Mouse (Mus musculus): Measurements from ENCODE around the gene Btbd9. TPM values are rescaled to one million over a fixed set of nuclear protein-coding genes. Genes with fewer than 3 reads are reported as not detected.

Btbd9 gene
- polyA plus RNA-seq, 1 experiment, result 21.3 TPM

DNA sequence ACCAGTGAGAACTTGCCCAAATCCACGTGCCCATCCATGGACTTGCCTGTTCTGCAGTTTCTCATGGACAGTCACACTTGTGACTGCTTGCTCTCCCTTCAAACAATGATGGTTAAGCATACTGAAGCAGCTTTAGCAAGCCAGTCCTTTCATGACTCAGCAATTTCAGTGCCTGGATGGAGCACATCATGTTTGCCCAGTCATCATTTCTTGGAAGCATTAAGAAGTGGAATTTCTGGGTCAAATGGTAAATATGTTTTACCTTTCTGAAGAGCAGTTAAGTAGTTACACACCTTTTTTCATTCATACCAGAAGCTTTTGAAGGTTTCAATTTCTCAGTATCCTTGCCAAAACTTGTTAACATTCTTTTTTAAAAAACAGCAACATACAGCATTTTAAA is 201.2 kb downstream of the Btbd9 start:
- TF ChIP-seq CTCF (IDR thresholded peaks at IDR 0.05; ENCODE audit: borderline replicate concordance, insufficient read depth, low read length) (no peak), POLR2A (IDR thresholded peaks at IDR 0.05; ENCODE audit: low read depth, low read length) (no peak)

DNA sequence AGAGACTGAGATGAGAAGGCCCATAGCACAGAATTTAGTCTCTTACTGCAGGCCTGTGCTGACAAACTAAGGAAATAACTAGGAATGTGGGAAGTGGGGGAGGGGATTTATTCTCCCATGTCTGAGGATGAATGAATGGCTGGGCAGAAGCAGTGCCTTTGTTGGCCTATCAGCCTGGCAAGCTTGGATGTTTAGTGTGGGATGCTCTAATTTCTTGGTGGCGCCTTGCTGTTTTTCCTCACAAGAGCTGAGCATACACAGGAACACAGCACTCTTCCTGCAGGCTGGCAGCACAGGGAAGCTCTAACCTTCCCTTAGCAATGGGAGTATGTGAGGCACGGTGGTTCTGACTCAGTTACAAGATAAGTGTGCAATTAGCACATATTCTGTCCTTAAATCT is 207.7 kb downstream of the Btbd9 start:
- H3K4me1 ChIP-seq (ENCODE audit: control insufficient read depth, insufficient read depth, low read length), result no peaks in the 10 kb centered on the region
- TF ChIP-seq CTCF (IDR thresholded peaks at IDR 0.05; ENCODE audit: borderline replicate concordance, insufficient read depth, low read length) (no peak), POLR2A (IDR thresholded peaks at IDR 0.05; ENCODE audit: low read depth, low read length) (no peak)
- no peak overlapping the region for H3K27ac ChIP-seq (ENCODE audit: insufficient read depth, low read length)
- no peak overlapping the region for H3K4me3 ChIP-seq (ENCODE audit: insufficient read depth, low read length)

More for the DNA sequence above, 201.2 kb downstream of the Btbd9 start:
- no peaks in the 10 kb centered on the region for H3K4me1 ChIP-seq (ENCODE audit: control insufficient read depth, insufficient read depth, low read length)
- no peak overlapping the region for H3K4me3 ChIP-seq (ENCODE audit: insufficient read depth, low read length)
- no peak overlapping the region for H3K27ac ChIP-seq (ENCODE audit: insufficient read depth, low read length)

DNA sequence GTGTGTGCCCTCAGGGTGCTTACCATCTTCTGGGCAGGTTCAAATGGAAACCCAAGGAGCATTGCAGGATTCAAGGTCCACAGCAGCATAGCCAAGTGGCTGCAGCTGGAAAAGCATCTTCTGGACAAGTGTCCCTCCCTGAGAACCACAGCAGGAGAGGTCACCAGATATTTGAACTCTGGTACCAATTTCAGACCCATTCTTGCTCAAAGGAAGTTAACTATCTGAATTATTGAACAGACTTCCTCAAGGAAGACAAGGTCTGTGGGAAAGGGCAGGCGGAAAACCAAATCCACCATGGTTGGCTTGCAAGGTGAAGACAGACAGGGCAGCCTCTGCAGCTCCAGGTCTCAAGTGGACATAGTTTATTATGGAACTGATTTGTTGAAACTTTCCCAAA is 211.6 kb downstream of the Btbd9 start:
- Histone ChIP-seq H3K4me3 (ENCODE audit: insufficient read depth, low read length) (no peak overlapping the region), H3K4me1 (ENCODE audit: control insufficient read depth, insufficient read depth, low read length) (no peaks in the 10 kb centered on the region), H3K27ac (ENCODE audit: insufficient read depth, low read length) (no peak overlapping the region)
- TF ChIP-seq CTCF (IDR thresholded peaks at IDR 0.05; ENCODE audit: borderline replicate concordance, insufficient read depth, low read length), result no peak
- TF ChIP-seq POLR2A (IDR thresholded peaks at IDR 0.05; ENCODE audit: low read depth, low read length), result no peak

DNA sequence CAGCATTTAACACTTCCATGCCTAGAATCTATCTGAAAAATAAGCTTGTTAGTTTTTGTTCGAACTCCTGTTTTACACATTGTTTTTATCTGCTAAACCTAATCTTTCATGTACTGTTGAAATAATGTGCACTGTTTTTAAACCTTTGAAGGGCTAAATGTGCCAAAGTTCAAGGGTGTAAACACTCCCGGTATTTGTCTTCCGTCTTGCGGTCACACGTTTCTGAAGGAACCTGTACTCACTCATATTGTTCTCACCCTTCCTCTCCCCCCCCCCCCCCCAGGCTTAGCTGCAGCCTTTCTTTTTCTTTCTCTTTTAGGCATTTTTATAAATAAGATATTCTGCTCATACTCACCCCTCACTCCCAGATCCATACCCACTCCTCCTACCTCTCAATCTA is 212.9 kb downstream of the Btbd9 start:
- TF ChIP-seq POLR2A (IDR thresholded peaks at IDR 0.05; ENCODE audit: low read depth, low read length), result no peak
- no peak for TF ChIP-seq CTCF (IDR thresholded peaks at IDR 0.05; ENCODE audit: borderline replicate concordance, insufficient read depth, low read length)
- H3K4me1 ChIP-seq (ENCODE audit: control insufficient read depth, insufficient read depth, low read length), result no peaks in the 10 kb centered on the region
- no peak overlapping the region for H3K27ac ChIP-seq (ENCODE audit: insufficient read depth, low read length)
- no peak overlapping the region for H3K4me3 ChIP-seq (ENCODE audit: insufficient read depth, low read length)

DNA sequence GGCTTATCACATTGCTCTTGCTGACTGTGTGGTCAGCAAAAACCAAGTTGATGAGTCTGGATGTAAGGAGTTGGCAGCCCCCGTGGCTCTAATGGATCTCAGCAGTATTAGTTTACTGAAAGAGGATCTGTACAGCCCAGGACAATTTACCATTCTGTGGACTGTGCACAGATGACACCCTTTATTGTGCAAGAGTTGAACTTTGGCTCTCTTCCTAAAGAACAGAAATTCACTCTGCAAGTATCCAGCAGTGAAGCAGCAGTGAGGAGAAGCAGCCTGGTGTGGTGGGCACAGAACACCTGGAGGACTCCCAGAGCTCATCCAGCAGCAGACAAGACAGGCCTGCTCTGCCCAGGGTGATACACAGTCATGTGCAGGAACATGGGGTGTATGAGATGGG is 215.6 kb downstream of the Btbd9 start:
- Histone ChIP-seq H3K4me1 (ENCODE audit: control insufficient read depth, insufficient read depth, low read length) (no peaks in the 10 kb centered on the region), H3K4me3 (ENCODE audit: insufficient read depth, low read length) (no peak overlapping the region), H3K27ac (ENCODE audit: insufficient read depth, low read length) (no peak overlapping the region)
- TF ChIP-seq POLR2A (IDR thresholded peaks at IDR 0.05; ENCODE audit: low read depth, low read length), result no peak
- no peak for TF ChIP-seq CTCF (IDR thresholded peaks at IDR 0.05; ENCODE audit: borderline replicate concordance, insufficient read depth, low read length)

DNA sequence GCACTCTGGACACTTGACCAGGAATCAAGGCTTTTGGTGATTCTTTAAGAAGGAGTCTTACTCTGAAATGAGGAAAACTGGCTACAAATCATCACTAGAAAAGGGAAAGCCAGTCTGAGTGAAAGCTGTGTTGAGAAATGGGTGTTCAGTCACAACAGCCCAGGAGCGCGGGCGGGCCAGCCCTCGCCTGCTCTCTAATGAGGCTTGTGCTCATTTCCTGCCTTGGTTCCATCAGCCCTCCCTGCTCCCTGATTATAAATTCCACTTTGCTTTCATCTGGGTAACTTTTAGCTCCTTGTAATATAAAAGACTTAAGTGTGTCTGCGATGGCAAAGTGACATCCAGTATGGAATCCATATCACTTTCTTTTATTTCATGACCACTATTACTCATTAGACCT is 216.9 kb downstream of the Btbd9 start:
- TF ChIP-seq CTCF (IDR thresholded peaks at IDR 0.05; ENCODE audit: borderline replicate concordance, insufficient read depth, low read length), result no peak
- no peak for TF ChIP-seq POLR2A (IDR thresholded peaks at IDR 0.05; ENCODE audit: low read depth, low read length)
- no peak overlapping the region for H3K27ac ChIP-seq (ENCODE audit: insufficient read depth, low read length)
- H3K4me1 ChIP-seq (ENCODE audit: control insufficient read depth, insufficient read depth, low read length), result no peaks in the 10 kb centered on the region
- no peak overlapping the region for H3K4me3 ChIP-seq (ENCODE audit: insufficient read depth, low read length)

DNA sequence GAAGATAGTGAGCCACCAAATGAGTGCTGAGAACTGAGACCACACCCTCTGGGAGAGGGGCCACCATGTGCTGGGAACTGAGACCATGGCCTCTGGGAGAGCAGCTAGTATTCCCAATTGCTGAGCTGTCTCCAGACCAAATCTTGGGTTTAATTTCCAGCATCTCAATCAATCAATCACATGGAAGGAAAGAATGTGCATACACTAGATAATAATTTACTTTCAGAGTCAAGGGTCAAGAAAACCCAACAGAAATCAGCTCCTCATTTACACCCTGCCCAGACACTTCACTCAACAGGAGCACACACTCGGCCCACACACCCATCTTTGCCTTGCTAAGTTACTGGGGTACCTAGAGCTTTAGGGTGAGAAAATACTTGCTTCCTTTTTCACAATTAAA is 220.9 kb downstream of the Btbd9 start:
- H3K4me1 ChIP-seq (ENCODE audit: control insufficient read depth, insufficient read depth, low read length), result no peaks in the 10 kb centered on the region
- TF ChIP-seq POLR2A (IDR thresholded peaks at IDR 0.05; ENCODE audit: low read depth, low read length) (no peak), CTCF (IDR thresholded peaks at IDR 0.05; ENCODE audit: borderline replicate concordance, insufficient read depth, low read length) (no peak)
- H3K27ac ChIP-seq (ENCODE audit: insufficient read depth, low read length), result no peak overlapping the region
- H3K4me3 ChIP-seq (ENCODE audit: insufficient read depth, low read length), result no peak overlapping the region

DNA sequence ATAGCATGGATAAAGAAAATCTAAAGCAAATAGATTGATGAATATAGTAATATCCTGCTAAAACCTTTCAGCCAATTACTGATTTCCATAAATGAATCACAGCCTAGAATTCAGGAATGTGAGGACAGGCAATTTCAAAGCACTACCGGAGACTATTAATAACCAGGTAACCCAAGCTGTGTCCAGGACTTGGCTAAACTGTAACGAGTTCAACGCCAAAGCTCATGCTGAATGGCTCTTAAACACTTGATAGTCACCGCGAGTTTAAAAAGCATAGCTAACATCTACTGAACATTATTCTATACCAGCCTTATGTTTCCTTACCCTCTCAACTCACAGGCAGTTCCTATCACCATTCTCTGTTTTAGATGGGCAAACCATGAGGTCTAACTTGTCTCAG is 221.9 kb downstream of the Btbd9 start:
- Histone ChIP-seq H3K27ac (ENCODE audit: insufficient read depth, low read length) (no peak overlapping the region), H3K4me1 (ENCODE audit: control insufficient read depth, insufficient read depth, low read length) (no peaks in the 10 kb centered on the region), H3K4me3 (ENCODE audit: insufficient read depth, low read length) (no peak overlapping the region)
- TF ChIP-seq CTCF (IDR thresholded peaks at IDR 0.05; ENCODE audit: borderline replicate concordance, insufficient read depth, low read length) (no peak), POLR2A (IDR thresholded peaks at IDR 0.05; ENCODE audit: low read depth, low read length) (no peak)

DNA sequence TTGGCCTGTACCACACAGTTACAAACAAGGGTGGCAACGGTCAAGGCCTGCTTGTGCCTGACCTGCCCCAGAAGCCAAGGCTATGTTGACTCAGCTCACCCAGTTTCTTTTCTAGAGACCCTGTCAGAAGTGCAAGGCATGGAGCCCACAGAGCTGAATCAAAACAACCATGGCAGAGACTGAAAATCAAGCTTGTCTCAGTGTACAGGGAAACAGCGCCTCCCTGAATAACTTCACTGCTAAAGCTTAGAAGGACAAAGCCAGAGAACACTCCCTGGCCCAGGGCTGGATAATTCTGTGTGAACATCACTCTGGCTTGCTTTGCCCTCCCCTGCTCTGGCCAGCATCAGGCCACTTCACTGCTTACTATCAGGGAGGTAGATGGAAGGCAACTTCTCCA is 228.3 kb downstream of the Btbd9 start:
- Histone ChIP-seq H3K27ac (ENCODE audit: insufficient read depth, low read length) (no peak overlapping the region), H3K4me3 (ENCODE audit: insufficient read depth, low read length) (no peak overlapping the region), H3K4me1 (ENCODE audit: control insufficient read depth, insufficient read depth, low read length) (no peaks in the 10 kb centered on the region)
- TF ChIP-seq CTCF (IDR thresholded peaks at IDR 0.05; ENCODE audit: borderline replicate concordance, insufficient read depth, low read length) (no peak), POLR2A (IDR thresholded peaks at IDR 0.05; ENCODE audit: low read depth, low read length) (no peak)

DNA sequence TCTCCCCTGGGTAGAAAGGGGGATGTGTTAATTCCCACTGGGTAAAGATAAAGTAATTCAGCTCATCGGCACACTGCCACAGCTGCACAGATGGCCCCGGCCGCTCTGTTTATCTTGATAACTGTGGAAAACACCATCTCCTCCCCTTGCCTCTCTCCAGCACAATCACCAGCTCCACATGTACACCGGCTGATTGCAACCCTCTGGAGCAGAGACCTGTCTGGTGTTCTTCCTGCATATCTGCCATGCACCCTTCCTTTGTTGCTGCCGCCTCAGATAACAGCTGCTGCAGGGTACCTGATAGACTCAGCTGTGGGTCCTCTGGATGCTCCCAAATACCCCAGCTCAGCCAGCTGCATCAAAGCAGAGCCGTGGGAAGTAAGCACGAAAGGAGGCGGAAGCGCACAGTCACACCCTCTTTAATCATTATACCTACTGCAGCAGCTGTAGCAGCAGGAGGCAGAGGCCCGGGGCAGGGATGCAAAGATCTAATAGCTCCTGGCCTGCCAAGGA is 229.1 kb downstream of the Btbd9 start:
- TF ChIP-seq CTCF (IDR thresholded peaks at IDR 0.05; ENCODE audit: borderline replicate concordance, insufficient read depth, low read length) (no peak), POLR2A (IDR thresholded peaks at IDR 0.05; ENCODE audit: low read depth, low read length) (no peak)
- Histone ChIP-seq H3K4me3 (ENCODE audit: insufficient read depth, low read length) (no peak overlapping the region), H3K4me1 (ENCODE audit: control insufficient read depth, insufficient read depth, low read length) (no peaks in the 10 kb centered on the region), H3K27ac (ENCODE audit: insufficient read depth, low read length) (no peak overlapping the region)

DNA sequence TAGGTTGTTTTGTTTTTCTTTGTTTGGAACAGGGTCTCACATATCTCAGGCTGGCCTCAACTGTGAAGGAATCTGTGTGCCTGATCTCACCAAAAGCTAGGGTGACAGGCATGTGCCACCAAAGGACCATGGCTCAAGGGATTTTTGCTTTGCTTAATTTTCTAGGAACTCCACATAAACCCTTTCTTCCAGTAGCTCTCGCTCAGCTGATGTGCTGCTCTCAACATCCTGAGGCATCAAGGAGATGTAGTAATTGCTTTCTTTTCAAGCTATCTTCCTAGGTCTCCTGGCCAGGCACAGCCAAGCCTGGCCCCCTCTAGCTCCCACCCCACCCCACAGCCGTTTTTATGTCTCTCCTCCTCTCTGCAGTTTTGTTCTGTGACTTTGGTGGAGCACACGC is 231.3 kb downstream of the Btbd9 start:
- TF ChIP-seq POLR2A (IDR thresholded peaks at IDR 0.05; ENCODE audit: low read depth, low read length), result no peak
- no peak for TF ChIP-seq CTCF (IDR thresholded peaks at IDR 0.05; ENCODE audit: borderline replicate concordance, insufficient read depth, low read length)
- Histone ChIP-seq H3K4me1 (ENCODE audit: control insufficient read depth, insufficient read depth, low read length) (no peaks in the 10 kb centered on the region), H3K27ac (ENCODE audit: insufficient read depth, low read length) (no peak overlapping the region), H3K4me3 (ENCODE audit: insufficient read depth, low read length) (no peak overlapping the region)
